Mouse (Mus musculus) adipocyte (in vitro differentiated cells): Measurements from ENCODE around the gene Cryba4.

Experiments
- DNase-seq: peaks from one replicate; pipeline ENCODE4 v3.0.0-alpha.2; 2016; ENCODE audit warnings: low spot score

The Cryba4 gene

DNA sequence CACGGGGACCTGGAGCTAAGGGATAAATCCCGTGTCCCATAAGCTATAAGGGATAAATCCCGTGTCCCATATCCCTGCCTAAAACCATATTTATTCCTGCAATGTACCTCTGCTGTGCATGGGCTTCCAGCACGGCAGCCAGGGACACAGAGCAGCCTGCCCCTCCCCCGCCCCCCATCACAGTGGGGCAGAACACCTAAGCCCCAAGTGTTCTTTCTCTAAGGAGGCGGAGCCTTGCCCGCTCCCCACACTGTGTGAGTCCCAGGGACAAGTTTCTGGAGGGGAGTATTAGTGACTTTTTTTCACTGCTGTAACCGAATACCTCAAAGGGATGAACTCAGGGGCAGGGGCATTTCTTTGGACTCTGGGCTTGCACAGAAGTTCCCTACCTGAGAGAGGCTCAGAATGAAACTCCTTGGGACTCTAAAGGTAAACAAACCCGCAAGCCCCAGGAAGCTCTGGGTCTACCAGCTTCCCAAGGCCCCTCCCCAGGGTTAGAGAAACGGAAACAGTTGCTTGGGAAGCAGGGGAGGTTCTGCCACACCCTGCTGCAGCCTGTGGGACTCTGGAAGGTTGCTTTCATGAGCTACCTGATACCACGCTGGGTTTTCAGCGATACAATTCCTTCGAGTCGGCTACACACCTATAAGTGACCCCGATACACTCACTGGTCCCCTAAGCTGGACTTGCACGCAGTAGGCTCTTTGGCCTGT lies 45.6 kb downstream of the Cryba4 start:
- no peak for DNase-seq

DNA sequence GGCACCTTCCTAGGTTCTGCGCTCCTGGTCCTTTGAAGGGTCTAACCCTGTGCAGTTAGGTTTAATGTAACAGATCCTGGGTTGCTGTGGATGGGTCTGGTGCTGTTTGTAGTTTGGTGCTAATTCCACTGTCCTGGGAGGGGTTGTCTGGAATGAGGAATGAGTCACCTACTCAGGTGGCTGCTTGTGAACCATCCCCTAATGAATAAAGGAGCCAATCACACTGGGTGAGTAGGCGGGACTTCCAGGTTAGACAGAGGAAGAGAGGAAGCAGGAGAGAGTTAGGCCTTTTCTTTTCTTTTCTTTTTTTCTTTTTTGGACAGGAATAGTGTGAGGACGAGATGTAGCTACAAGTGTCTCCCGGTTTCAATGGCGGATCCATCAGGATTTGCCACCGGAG lies 52.7 kb downstream of the Cryba4 start:
- DNase-seq = no peak
